Comparison of ENCODE assay signal across 11 mouse cellular contexts in genomic region chr5:64623653-64624052, GRCm38 (mm10).
DNase-seq lines count a peak whose midpoint lies in the region; ATAC-seq and TF ChIP-seq lines count a peak whose summit lies in the region.
"Had no signal": no experiment of that assay in that cellular context is flagged by ENCODE, and none has a peak within 500 bp of the region (broad histone marks: within the 10 kb centered on the region; RNA-seq: fewer than 3 reads in every experiment).

No protein-coding gene starts in this region.

- no peaks in the 10 kb centered on the region for H3K9me3 ChIP-seq in lung, postnatal 0 days (ENCODE audit: low read length)
- H3K9me3 ChIP-seq in forebrain, embryonic 12.5 days: no peaks in the 10 kb centered on the region
- H3K9me3 ChIP-seq: neural tube, embryonic 13.5 days had no signal

- no peak for TF ChIP-seq EP300 in lung, postnatal 0 days (IDR thresholded peaks at IDR 0.05)

- H3K9ac ChIP-seq in lung, postnatal 0 days (replicated peaks; ENCODE audit: low read depth): no peak overlapping the region
- H3K9ac ChIP-seq in forebrain, embryonic 12.5 days: no peak overlapping the region
- H3K9ac ChIP-seq: hindbrain, embryonic 14.5 days; neural tube, embryonic 13.5 days had no signal

- no peak overlapping the region for H3K4me3 ChIP-seq in lung, postnatal 0 days (ENCODE audit: low read depth, low read length)
- no peak overlapping the region for H3K4me3 ChIP-seq in forebrain, embryonic 12.5 days (replicated peaks)
- H3K4me3 ChIP-seq: neural tube, embryonic 13.5 days had no signal

- H3K36me3 ChIP-seq in lung, postnatal 0 days (ENCODE audit: insufficient read depth, low read length): no peaks in the 10 kb centered on the region
- no peaks in the 10 kb centered on the region for H3K36me3 ChIP-seq in forebrain, embryonic 12.5 days (replicated peaks)
- H3K36me3 ChIP-seq: neural tube, embryonic 13.5 days had no signal

- 46% methylated on average over 3 of the region's 3 CpGs for WGBS in lung, postnatal 0 days
- 56% methylated on average over 3 of the region's 3 CpGs for WGBS in forebrain, embryonic 12.5 days

- no peak overlapping the region for H3K27ac ChIP-seq in lung, postnatal 0 days (ENCODE audit: low read length)
- H3K27ac ChIP-seq in forebrain, embryonic 12.5 days: no peak overlapping the region
- H3K27ac ChIP-seq: hindbrain, embryonic 14.5 days; neural tube, embryonic 13.5 days had no signal

- TF ChIP-seq CTCF in lung, postnatal 0 days (IDR thresholded peaks at IDR 0.05): no peak

- no peaks in the 10 kb centered on the region for H3K27me3 ChIP-seq in lung, postnatal 0 days (replicated peaks; ENCODE audit: insufficient read depth, low read length)
- H3K27me3 ChIP-seq in forebrain, embryonic 12.5 days: no peaks in the 10 kb centered on the region; the same call in 1 of the 2 replicates
- H3K27me3 ChIP-seq: neural tube, embryonic 13.5 days had no signal

- H3K4me1 ChIP-seq in lung, postnatal 0 days (ENCODE audit: insufficient read depth, low read depth, low read length): no peaks in the 10 kb centered on the region
- peaks cover 3% of the 10 kb centered on the region; the same call in 1 of the 2 replicates for H3K4me1 ChIP-seq in forebrain, embryonic 12.5 days
- H3K4me1 ChIP-seq: neural tube, embryonic 13.5 days had no signal

- H3K4me2 ChIP-seq in lung, postnatal 0 days (replicated peaks; ENCODE audit: low read depth, low read length): no peak overlapping the region
- H3K4me2 ChIP-seq in forebrain, embryonic 12.5 days: no peak overlapping the region
- H3K4me2 ChIP-seq: hindbrain, embryonic 14.5 days; neural tube, embryonic 13.5 days had no signal

- no peak for DNase-seq in lung, postnatal 0 days (ENCODE audit: low spot score)
- no peak for DNase-seq in lung, postnatal 25 days (ENCODE audit: low spot score)
- DNase-seq in kidney, adult 18-20 months: peak; percentile 62
- DNase-seq in liver: peak; percentile 35
- peak; percentile 49 to 59 for DNase-seq in thymus, postnatal 10 days (ENCODE audit: low spot score in 2 of 2)
- DNase-seq in frontal cortex, postnatal 36 days (ENCODE audit: low spot score in 2 of 2): no peak
- DNase-seq: embryo, embryonic 11 days had no signal

- ATAC-seq in lung, postnatal 0 days: peak; percentile 33; the same call in 1 of the 2 replicates
- ATAC-seq in megakaryocyte progenitor cell, adult 5-6 weeks (replicated peaks; ENCODE audit: poor library complexity): no peak
- ATAC-seq in forebrain, embryonic 12.5 days (ENCODE audit: low FRiP score): no peak

Comparison
In these comparisons a context has a peak if more than half of its experiments do, and no peak if none do; other contexts are left out.
1. DNase-seq: peak in kidney, adult 18-20 months (single experiment), liver (single experiment) and thymus, postnatal 10 days (2 of 2); none in lung, postnatal 0 days (single experiment), lung, postnatal 25 days (single experiment) and frontal cortex, postnatal 36 days (0 of 2).